Mouse (Mus musculus) thymus, postnatal 0 days (tissue): ENCODE data around the gene Alyref. TPM values are rescaled to one million over a fixed set of nuclear protein-coding genes. Genes with fewer than 3 reads are reported as not detected.
"Not testable (repeated sequence)": the region's sequence is repeated elsewhere in the genome, so short reads cannot be mapped to it uniquely, and the experiment has no call there.

ENCODE experiments used
- DNase-seq: peaks from one replicate; pipeline ENCODE4 v3.0.0-alpha.2; 2015; ENCODE audit warnings: low spot score
- polyA plus RNA-seq: library from polyadenylated mRNA; unstranded; fragments of >200 nt; fragmentation: Nextera tagmentation; extraction: Ambion mirVana; gene quantifications from 2 replicates; pipeline ENCODE4 v1.2.1, GENCODE M21; 2015

The Alyref gene
- polyA plus RNA-seq, 1 experiment from 2014 or later = 587 TPM

GRCm38 (mm10) chr11:120605667-120606066 is 7.5 kb upstream of the Alyref start:
- no peak for DNase-seq

- DNase-seq = no peak
These were observed 5.4 kb upstream of the Alyref start for GRCm38 (mm10) chr11:120603545-120603944.

GRCm38 (mm10) chr11:120600716-120601115 is 2.6 kb upstream of the Alyref start:
- peak; percentile 87 for DNase-seq

GRCm38 (mm10) chr11:120598990-120599549 is 905 bp upstream of the Alyref start:
- no peak for DNase-seq

- no peak for DNase-seq
These were observed 627 bp downstream of the Alyref start for GRCm38 (mm10) chr11:120597240-120598235.

- no peak for DNase-seq
These were observed 9.6 kb downstream of the Alyref start for GRCm38 (mm10) chr11:120588531-120588930.

GRCm38 (mm10) chr11:120583937-120584336 is 14.2 kb downstream of the Alyref start:
- no peak for DNase-seq

- DNase-seq = not testable (repeated sequence)
These were observed 15.2 kb downstream of the Alyref start for GRCm38 (mm10) chr11:120582982-120583293.

GRCm38 (mm10) chr11:120582268-120582981 is 15.7 kb downstream of the Alyref start:
- peak; percentile 57 for DNase-seq

GRCm38 (mm10) chr11:120581490-120582267 is 16.5 kb downstream of the Alyref start, which contains the start of gene Arhgdia:
Gene Arhgdia (minus strand): TSS chr11:120581624.
- peak; percentile 89 for DNase-seq

GRCm38 (mm10) chr11:120580871-120581331 is 17.3 kb downstream of the Alyref start:
- DNase-seq = peak; percentile 42

- no peak for DNase-seq
These were observed 18.0 kb downstream of the Alyref start for GRCm38 (mm10) chr11:120580190-120580589.

GRCm38 (mm10) chr11:120579316-120580107 is 18.7 kb downstream of the Alyref start:
- DNase-seq = peak; percentile 85

GRCm38 (mm10) chr11:120578694-120579243 is 19.4 kb downstream of the Alyref start:
- no peak for DNase-seq

GRCm38 (mm10) chr11:120578024-120578693 is 20.0 kb downstream of the Alyref start:
- DNase-seq = no peak

- DNase-seq = peak; percentile 56
These were observed 20.7 kb downstream of the Alyref start for GRCm38 (mm10) chr11:120577211-120578023.

- no peak for DNase-seq
These were observed 21.7 kb downstream of the Alyref start for GRCm38 (mm10) chr11:120576365-120576981.

GRCm38 (mm10) chr11:120575940-120576339 is 22.2 kb downstream of the Alyref start:
- DNase-seq = no peak
